Mouse (Mus musculus) adipocyte (in vitro differentiated cells): ENCODE data around the gene Comt.
A peak's percentile ranks its signal among the peaks of the same experiment; 100 is the strongest.

Experiments used
- DNase-seq: peaks from one replicate; pipeline ENCODE4 v3.0.0-alpha.2; 2016; ENCODE audit warnings: low spot score

Gene Comt

GRCm38 (mm10) chr16:18388583-18389435 is 37.8 kb downstream of the Comt start:
- DNase-seq = no peak

- DNase-seq = peak; percentile 55
Observed at GRCm38 (mm10) chr16:18387704-18388582, 38.7 kb downstream of the Comt start.

- no peak for DNase-seq
Observed at GRCm38 (mm10) chr16:18386972-18387371, 39.7 kb downstream of the Comt start.

- DNase-seq = peak; percentile 95
Observed at GRCm38 (mm10) chr16:18386451-18386850, 40.2 kb downstream of the Comt start.

- DNase-seq = no peak
Observed at GRCm38 (mm10) chr16:18385411-18385810, 41.2 kb downstream of the Comt start.

- no peak for DNase-seq
Observed at GRCm38 (mm10) chr16:18384659-18385058, 42.0 kb downstream of the Comt start.

- DNase-seq = no peak
Observed at GRCm38 (mm10) chr16:18384211-18384610, 42.4 kb downstream of the Comt start.

- no peak for DNase-seq
Observed at GRCm38 (mm10) chr16:18383756-18384155, 42.9 kb downstream of the Comt start.

- peak; percentile 56 for DNase-seq
Observed at GRCm38 (mm10) chr16:18383045-18383726, 43.5 kb downstream of the Comt start.

- DNase-seq = no peak
Observed at GRCm38 (mm10) chr16:18381621-18382258, 44.9 kb downstream of the Comt start.

GRCm38 (mm10) chr16:18380495-18381063 is 46.1 kb downstream of the Comt start:
- DNase-seq = no peak

GRCm38 (mm10) chr16:18379338-18380001 is 47.2 kb downstream of the Comt start:
- no peak for DNase-seq

- DNase-seq = no peak
Observed at GRCm38 (mm10) chr16:18378489-18378888, 48.2 kb downstream of the Comt start.

- peak; percentile 69 for DNase-seq
Observed at GRCm38 (mm10) chr16:18377203-18377602, 49.4 kb downstream of the Comt start.

GRCm38 (mm10) chr16:18376297-18376954 is 50.2 kb downstream of the Comt start:
- no peak for DNase-seq

GRCm38 (mm10) chr16:18373632-18374031 is 53.0 kb downstream of the Comt start:
- DNase-seq = no peak

- no peak for DNase-seq
Observed at GRCm38 (mm10) chr16:18370197-18370596, 56.5 kb downstream of the Comt start.

GRCm38 (mm10) chr16:18366849-18367248 is 59.8 kb downstream of the Comt start:
- DNase-seq = no peak

GRCm38 (mm10) chr16:18362948-18363347 is 63.7 kb downstream of the Comt start:
- DNase-seq = no peak

GRCm38 (mm10) chr16:18360151-18360805 is 66.4 kb downstream of the Comt start:
- DNase-seq = no peak
